Mouse (Mus musculus) ES-E14 (cell line): ENCODE measurements at regions not wholly inside any gene's neighbourhood (a gene's known extent, or its start where the extent isn't known, plus 50 kb on each side); places are given as distances from the start of the nearest gene placed in this dataset.

Experiments
- CHD2 ChIP-seq: IDR thresholded peaks from 2 replicates; pipeline ENCODE4 v1.6.1; 2014; ENCODE audit warnings: mild to moderate bottlenecking, low read depth, low read length, inconsistent platforms
- HCFC1 ChIP-seq: IDR thresholded peaks from 2 replicates; pipeline ENCODE4 v1.6.1; 2012; ENCODE audit warnings: low read length, inconsistent platforms, borderline replicate concordance; ENCODE audit not compliant: insufficient read depth
- MAFK ChIP-seq: IDR thresholded peaks from 2 replicates; pipeline ENCODE4 v1.6.1; 2014; ENCODE audit warnings: mild to moderate bottlenecking, low read depth, low read length, inconsistent platforms; ENCODE audit not compliant: insufficient read depth
- ZC3H11A ChIP-seq: IDR thresholded peaks from 2 replicates; pipeline ENCODE4 v1.6.1; 2012; ENCODE audit warnings: low read depth, mild to moderate bottlenecking, inconsistent platforms, low read length, borderline replicate concordance
- ZNF384 ChIP-seq: IDR thresholded peaks from 2 replicates; pipeline ENCODE4 v1.6.1; 2012; ENCODE audit warnings: low read depth, low read length, inconsistent platforms

- TF ChIP-seq ZC3H11A (no peak), CHD2 (no peak), HCFC1 (no peak), MAFK (no peak), ZNF384 (no peak)
Measured at GRCm38 (mm10) chr6:91631261-91631660, 52.6 kb upstream of the Slc6a6 start.
